Mouse (Mus musculus): ENCODE data around the gene Map3k19.

Gene Map3k19

DNA sequence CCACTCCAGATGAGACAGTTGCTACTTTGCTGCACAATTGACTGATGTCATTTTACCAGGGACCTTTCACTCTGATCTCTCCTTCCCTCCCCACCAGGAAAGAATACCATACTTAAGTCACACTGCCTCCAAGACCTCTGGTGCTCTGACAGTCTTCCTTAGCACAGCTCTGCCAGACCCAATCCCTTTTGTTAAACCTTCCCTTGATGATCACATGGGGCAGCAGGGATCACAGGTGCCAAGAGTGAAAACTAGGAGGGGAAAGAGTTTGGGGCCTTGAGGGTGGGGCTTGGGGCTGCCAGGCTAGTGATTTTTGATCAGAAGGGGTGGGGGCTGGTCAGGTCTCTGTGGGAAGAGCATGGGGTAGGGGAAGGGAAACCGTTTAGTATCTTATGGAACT lies 58.1 kb downstream of the Map3k19 start:
- no peak for DNase-seq (ENCODE audit: low spot score in 2 of 2)

- no peak for DNase-seq (ENCODE audit: low spot score in 2 of 2)
These were observed 58.5 kb downstream of the Map3k19 start for GRCm38 (mm10) chr1:127796341-127796740.

DNA sequence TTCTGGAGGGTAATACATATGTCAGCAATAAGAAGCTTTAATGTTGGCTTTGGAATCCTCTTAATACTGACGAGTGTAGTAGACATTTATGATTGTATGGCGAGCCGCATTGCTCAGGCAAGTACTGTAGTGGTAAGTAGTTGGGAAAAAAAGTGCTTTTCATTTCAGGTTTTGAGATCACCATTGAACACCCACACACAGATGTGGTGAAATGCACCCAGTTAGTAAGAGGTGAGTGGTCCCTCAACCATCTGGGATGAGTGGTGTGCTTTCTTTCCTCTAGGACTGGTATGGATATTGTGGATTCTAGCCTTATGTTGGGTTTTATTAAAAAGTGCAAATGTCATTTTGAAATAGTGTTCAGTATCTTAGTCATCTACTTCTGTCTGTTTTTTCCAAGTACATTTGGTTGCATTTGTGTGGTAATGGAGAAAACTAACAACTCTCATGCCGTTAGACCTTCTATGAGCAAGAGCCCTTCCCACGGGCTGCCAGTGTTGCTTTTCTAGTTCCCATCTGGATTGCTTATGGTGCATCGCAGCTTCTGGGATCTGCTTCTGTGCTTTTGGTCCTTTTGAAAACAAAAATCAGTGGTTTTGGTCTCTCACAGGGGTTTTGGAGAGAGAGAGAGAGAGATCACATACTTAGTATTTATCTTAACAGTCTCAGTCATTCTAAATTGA lies 59.6 kb downstream of the Map3k19 start:
- no peak for DNase-seq (ENCODE audit: low spot score in 2 of 2)

- DNase-seq (ENCODE audit: low spot score in 2 of 2) = no peak
These were observed 61.4 kb downstream of the Map3k19 start for GRCm38 (mm10) chr1:127793459-127793858.

DNA sequence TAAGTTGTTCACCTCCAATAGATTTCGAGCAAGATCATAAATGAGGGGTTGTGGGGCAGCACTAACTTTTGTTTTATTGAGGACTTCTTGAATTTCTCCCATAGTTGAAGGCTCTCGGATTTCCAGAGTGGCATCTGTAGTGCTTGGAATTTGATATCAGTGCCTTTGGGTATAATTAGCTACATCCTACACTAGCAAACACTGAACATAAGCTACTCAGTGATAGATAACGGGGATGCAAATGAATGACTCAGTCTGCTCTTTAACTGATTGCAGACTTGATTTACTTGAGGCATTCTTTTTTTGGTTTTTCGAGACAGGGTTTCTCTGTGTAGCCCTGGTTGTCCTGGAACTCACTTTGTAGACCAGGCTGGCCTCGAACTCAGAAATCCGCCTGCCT lies 65.9 kb downstream of the Map3k19 start:
- DNase-seq (ENCODE audit: low spot score in 2 of 2) = no peak

DNA sequence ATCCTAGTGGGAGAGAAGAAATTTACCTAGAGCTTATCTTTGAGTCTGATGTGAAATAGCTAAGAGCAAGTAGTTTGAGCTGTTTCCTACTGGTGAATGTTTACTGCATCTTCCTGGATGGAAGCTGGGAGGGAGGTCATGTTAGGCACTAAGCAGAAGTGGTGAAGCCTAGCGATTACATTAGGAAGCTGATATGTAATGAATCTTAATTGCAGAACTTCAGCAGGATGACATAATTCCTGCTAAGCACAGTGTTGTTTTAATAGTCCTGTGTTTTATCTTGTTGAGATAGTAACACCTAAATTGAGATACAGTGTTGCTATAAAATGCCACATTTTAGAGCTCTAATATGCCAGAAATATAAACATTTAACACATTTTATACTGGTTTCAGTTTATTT lies 68.9 kb downstream of the Map3k19 start:
- DNase-seq (ENCODE audit: low spot score in 2 of 2) = no peak

GRCm38 (mm10) chr1:127783862-127784261 lies 71.0 kb downstream of the Map3k19 start:
- DNase-seq (ENCODE audit: low spot score in 2 of 2) = no peak

DNA sequence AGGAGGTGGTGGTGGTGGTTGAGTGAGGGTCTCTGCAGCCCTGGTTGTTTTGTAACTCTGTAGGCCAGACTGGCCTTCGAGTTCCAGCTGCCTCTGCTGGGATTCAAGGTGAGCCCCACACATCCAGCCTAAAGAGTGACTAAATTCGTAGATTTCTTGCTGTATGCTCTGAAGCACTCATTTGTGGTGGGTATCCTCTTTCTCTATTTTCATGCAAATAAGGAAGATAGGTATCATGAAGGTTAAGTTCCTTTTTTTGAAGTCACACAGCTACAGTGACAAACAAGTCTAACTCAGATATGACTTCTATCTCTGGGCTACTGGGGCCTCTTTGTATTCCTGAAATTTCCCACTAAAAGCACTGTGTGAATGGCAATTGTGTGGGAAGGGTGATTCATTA lies 74.0 kb downstream of the Map3k19 start:
- no peak for DNase-seq (ENCODE audit: low spot score in 2 of 2)

DNA sequence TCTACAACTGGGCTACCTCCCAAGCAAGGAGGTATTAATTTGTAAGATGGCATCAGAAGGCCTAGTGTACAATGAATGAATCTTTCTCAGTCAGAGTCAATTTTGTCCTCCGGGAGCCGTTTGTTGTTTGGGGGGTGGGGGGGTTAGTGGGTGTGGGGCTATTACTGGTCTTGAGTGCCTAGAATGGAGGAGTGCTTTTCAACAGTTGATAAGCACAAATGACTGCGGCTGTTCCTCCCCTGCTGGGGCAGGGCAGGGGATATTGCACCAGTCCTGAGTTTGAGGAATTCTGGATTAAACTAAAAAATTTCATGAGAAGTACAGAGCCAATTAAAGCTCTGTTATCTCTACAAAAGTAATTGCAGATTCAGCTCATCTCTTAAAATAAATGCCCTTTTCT lies 74.7 kb downstream of the Map3k19 start:
- no peak for DNase-seq (ENCODE audit: low spot score in 2 of 2)

GRCm38 (mm10) chr1:127778611-127779010 lies 76.2 kb downstream of the Map3k19 start:
- no peak for DNase-seq (ENCODE audit: low spot score in 2 of 2)

- no peak for DNase-seq (ENCODE audit: low spot score in 2 of 2)
These were observed 78.6 kb downstream of the Map3k19 start for GRCm38 (mm10) chr1:127776246-127776645.

DNA sequence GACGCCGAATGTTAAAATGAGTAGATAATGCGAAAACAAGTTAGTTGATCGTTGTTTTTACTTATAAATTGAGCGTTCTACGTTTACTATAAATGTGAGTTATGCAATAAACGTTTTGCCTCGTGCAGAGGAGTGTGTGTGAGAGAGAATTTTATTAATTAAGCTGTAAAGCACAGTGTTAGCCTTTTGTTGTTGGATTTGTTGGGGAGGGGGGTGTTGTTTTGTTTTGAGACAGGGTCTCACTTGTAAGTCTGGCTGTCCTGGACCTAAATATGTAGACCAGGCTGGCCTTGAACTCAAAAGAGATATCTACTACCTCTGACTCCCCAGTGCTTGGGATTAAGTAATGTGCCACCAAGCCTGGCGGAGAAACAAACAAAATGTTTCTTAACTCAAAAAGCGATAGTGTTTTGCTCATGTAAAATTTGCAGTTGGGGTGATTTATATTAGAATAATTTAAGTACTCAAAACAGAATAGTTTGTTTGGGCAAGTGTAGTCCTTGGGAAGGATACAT lies 79.6 kb downstream of the Map3k19 start:
- no peak for DNase-seq (ENCODE audit: low spot score in 2 of 2)

DNA sequence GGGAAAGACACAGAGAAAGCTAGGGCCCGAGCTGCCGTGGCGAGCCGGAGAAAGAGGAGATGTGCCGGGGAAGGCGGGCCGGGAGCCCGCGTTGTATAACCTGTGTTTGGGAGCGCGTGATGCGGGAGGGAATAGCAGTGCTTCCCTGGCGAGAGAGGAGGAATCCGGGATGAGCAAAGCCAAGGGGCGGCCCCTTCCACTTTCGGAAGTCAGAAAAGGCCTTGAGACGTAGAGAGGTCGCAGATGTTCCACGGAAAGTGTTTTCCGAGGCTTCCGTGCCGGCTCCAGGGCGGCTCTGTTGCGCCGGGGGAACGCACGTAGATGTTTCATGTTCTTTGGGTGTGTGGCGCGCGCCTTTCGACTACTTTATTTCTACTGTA lies 80.3 kb downstream of the Map3k19 start:
- DNase-seq (ENCODE audit: low spot score in 2 of 2) = no peak

- peak; percentile 99 for DNase-seq (ENCODE audit: low spot score in 2 of 2)
These were observed 80.9 kb downstream of the Map3k19 start, which contains the start of gene Ccnt2 for GRCm38 (mm10) chr1:127773803-127774500. Gene Ccnt2, plus strand, starts transcription at chr1:127774164.

DNA sequence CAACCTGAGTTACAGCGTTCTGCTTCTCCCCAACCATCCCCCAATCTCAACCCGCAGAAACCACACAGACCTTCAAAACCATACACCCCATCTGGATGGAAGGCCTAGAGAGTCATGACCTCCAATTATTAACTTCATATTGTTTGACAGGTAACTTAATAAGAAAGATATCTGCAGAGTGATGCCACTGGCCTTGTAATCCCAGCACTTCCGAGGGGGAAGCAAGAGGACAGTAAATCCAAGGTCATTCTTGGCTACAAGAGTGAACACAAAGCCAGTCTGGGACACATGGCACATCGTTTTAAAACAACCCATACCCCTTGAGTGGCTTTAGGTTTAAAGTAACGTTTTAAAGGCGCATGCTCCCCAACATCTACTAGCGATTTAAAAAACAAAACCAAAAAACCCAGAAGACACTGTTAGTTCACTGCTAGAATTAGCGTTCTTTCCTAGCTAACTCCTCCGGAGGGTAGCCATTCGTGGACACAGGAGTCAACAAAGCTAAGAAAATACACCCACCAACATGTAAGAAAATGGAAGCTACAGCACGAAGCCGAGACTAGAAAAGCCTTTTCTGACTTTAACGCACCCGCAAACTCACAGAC lies 81.5 kb downstream of the Map3k19 start:
- DNase-seq (ENCODE audit: low spot score in 2 of 2) = no peak

DNA sequence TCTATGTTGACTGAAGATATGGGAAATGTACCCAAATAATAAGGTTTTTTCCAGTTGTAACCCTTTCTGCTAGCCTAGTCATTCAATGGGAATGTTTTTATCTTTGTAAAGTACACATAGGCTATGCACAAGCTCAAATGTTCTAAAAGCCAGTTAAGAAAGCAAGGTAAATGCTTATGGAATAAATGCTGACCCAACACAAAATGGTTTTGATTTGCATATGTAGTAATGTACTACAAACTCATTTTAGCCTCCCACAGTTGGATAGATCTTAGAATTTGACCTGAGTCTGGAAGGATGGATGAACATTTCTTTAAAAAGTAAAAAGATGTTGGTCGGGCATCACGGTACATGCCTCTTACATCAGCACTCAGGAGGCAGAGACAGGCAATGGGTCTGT lies 88.1 kb downstream of the Map3k19 start:
- DNase-seq (ENCODE audit: low spot score in 2 of 2) = no peak

- DNase-seq (ENCODE audit: low spot score in 2 of 2) = no peak
These were observed 89.4 kb downstream of the Map3k19 start for GRCm38 (mm10) chr1:127765468-127765867.
